Mouse (Mus musculus) inflammation-experienced regulatory T-cells, adult 6 months (primary cell): Measurements from ENCODE around the gene Gm10842. TPM values are rescaled to one million over a fixed set of nuclear protein-coding genes. Genes with fewer than 3 reads are reported as not detected.
A peak's percentile ranks its signal among the peaks of the same experiment; 100 is the strongest.

Experiments
- ATAC-seq: one replicate; pipeline ENCODE4 v1.8.0; 2017
- polyA plus RNA-seq, 3 experiments: library from polyadenylated mRNA; unstranded; fragments of 100-300 nt; shearing (Covaris generic); gene quantifications; one replicate each; pipeline ENCODE4 v1.2.1; 2017

Gm10842 gene
- polyA plus RNA-seq, 3 experiments from 2014 or later = not detected

DNA sequence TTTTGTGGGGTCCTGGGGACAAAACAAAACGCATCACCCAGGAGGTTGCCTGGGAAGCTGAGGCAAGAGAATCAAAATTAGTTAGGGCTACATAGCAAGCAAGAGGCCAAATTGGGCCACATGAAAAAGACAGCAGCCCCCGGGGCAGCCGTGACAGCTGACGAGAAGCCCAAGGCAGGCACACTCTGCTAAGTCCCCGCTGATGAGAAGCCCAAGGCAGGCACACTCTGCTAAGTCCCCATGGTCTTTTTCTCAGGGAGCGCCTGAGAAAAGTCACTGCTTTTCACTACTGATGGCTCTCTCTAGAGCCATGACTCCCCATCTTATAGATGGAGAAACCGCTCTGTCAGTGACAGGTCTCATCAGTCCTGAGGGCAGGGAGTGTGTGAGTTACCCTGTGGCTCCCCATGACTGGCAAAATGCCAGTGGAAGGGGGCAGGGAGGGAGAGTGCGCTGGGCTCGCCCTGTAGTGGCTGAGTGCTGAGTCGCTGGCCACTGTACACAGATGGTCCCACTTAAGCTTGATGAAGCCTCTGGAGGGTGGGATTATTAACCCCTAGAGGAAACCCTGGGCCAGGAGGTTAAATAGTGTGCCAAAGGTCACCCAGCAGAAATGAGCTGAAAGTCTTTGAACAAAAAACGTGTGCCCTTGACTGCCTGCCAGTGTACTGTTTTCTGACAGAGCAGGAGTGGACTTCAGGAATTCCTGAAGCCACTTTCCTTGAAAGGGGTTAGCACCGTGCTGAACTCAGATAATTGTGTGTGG lies 6.6 kb downstream of the Gm10842 start:
- no peak for ATAC-seq

DNA sequence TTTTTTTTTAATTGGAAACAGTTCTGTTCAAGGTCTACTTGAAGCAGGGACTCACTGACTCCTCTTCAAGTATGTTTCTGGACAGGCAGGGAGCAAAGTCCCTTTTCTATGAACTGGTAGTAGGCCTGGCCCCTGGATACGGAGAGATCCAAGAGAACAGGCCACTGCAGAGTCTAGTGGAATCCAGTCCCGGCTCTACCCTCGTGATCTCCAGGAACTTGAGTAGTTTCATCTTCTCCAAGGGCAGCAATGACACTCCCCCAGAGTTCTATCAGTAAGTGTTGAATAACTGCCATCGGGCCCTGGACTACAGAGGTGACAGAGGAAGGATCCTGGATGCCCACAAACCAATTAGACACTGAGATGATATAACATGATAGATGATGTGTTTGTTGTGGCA lies 9.2 kb downstream of the Gm10842 start:
- no peak for ATAC-seq

DNA sequence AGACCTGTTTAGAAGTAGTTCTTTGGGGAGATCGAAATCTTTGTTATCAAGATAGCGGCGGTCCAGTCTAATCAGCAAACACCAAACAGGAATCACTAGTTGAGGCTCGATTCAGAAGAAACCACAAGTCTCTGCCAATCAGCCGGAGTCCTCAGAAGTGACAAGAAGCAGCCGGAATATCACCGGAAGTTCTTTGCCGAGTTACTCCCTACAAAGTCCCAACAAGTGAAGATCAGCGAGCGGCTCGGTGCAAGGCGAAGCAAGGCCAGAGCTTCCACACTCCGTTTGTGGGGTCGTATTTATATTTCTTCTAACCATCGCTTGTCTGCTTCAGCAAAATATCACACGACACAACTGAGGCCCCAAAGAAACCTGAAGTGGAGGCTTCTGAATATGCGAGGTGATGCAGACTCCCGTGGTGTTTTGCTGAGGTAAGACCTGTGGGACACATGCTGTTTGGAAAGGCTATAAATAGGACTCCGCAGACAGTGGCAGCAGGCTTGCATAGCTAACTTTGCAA lies 10.1 kb downstream of the Gm10842 start:
- ATAC-seq = no peak

DNA sequence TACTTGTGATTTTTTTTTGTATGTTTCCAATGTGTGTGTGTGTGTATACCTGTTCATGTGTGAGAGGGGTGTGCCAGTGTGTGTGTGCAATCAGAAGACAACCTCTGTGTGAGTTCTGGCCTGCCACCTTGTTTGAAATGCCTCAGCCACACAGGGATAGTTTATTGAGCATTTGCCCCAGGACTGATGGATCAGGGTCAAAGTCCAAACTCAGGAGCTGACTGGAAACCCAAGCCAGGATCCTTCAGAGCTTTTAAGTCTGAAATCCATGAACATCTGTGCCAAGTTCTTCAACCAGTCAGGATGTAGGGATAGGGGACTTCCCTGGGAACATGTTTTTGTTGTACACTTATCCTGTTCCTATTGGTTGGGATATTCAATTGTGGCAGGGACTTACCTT lies 11.4 kb downstream of the Gm10842 start:
- ATAC-seq = no peak

DNA sequence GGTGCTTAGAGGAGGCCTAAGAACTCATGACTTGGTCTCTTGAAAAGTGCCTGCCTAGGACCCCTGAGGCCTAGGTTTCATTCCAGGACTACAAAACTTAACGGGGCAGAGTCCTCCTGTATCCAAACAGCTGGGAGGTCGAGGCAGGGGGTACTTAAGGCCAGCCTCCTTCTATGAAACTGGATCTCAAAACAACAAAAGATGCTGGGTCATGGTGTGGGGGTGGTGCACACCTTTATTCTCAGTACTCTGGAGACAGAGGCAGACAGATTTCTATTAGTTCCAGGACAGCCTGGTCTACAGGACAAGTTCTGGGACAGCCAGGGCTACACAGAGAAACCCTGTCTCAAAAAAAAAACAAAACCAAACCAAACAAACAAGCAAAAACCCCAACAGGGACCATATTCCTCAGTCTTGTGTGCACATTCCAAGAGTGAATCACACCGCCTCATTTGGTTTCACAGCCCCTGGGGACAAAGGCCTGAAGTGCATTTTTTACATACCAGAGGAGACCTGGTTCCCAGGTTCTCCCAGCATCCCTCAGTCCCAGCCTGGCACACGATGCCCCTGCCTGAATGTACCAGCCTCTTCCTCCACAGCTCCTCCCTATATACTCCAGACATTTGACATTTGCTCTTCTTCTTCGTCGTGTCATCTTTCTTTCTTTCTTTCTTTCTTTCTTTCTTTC lies 13.1 kb downstream of the Gm10842 start:
- ATAC-seq = no peak

DNA sequence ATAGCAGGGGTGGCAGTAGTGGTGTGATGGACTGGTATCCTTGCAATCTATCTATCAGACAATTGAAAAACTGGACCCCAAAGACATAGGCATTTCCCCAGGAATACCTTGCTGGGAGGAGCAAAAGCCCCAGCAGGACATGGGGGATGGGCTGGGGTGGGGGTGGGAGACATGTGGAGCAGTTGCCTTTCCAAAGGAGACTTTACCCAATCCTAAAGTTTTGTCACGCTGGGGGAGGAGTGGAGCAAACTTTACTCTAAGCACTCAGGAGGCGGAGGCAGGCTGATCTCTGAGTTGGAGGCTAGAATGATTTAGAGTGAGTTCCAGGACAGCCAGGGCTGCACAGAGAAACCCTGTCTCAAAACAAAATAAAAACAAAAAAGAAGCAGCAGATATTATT lies 14.7 kb downstream of the Gm10842 start:
- no peak for ATAC-seq

DNA sequence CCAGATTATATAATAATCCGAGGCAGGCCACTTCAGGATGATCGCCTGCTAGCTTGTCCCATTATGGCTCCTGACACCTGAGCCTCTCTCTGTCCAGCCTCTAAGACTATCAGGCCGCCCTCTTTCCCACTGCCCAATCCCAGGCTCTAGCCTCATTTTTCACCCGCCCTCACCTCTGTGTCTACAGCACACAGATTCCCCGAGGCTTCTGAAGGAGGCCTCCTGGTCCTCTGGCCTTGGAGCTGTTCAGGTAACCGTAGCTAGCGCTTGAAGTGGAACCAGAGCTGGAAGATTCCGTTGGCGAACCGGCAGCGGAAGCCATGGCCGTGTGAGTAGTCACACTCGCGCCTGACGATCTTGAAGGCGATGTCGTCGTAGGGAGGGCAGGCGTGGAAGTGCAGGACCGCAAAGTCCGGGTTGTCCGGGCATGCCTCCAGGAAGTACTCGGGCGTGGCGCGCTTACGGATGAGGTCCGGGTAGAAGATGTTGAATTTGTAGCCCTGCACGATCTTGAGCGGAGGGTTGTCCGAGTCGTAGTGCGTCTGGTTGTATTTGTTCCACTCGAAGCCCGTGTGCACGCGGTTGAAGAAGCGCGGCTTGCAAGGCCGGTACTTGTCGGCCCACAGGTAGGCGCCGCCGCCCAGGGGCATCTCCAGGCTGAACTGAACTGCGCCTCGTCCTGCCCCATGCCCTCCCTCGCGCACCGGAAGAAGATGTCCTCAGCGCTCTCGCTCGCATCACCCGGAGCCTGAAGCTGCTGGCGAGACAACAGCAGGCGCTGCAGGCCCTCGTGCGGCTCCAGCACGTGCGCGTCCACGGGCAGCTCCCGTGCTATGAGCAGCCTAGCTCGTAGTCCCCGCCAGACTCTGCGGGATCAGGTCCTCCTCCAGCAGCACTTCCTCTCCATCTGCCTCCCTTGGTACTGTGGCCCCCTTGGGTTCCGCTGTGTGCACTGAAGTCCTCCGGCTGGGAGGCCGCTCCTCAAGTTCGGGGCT lies 18.1 kb downstream of the Gm10842 start:
- ATAC-seq = no peak

DNA sequence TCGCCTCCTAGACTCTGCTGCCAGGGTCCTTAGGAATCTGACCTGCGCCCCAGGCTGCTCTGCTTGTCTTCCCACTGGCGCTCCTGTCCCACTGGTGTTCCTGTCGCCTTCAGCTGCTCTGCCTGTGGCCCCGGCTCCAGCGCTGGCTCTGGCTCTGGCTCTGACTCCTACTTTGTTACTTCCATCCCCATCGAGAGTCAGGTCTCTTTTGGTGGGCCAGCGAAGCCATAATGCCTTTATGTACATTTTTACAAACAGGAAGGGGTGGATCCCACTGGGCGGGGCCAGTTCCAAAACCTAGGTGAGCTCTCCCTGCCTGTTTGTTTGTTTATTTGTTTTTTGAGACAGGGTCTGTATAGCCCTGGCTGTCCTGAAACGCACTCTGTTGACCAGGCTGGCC lies 20.1 kb downstream of the Gm10842 start:
- no peak for ATAC-seq

DNA sequence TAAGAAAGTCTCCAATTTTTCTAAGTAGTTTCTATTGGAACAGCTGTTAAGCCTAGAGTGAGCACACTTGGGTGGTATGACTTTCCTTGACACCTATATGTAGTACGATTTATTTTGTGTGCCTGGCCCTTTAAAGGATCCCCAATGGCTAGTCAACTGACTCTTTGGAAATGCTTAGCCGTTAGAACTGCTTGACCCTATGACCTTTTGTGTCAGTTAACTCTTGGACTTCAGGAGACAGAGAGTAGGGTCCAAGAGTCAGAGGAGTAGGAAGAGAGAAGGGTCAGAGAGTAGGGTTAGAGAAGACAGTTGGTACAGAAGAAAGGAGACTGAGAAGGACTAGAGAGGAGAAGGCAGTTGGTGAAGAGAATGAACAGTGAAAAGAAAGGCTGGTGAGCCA lies 31.8 kb downstream of the Gm10842 start, which contains the start of gene Tlk2:
Gene Tlk2, plus strand, starts transcription at position 292 of the 400 bp plus-strand sequence.
- no peak for ATAC-seq

DNA sequence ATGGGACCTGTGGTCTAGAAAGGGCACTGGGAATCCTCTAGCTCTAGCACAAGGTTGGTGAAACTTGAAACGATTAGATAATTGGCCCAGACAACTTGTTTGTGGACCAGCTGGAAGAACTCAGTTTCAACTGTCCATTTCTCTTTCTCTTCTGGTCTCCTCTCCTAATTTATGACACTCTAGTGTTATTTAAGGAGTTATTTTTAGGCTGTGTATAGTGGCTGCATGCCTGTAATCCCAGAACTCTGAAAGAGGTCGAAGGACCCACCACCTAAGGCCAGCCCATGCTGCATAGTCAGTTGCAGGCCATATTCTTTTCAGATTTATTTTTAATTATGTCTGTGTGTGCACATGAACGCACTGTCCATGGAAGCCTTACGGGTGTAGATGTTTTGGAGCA lies 32.8 kb downstream of the Gm10842 start:
- no peak for ATAC-seq

DNA sequence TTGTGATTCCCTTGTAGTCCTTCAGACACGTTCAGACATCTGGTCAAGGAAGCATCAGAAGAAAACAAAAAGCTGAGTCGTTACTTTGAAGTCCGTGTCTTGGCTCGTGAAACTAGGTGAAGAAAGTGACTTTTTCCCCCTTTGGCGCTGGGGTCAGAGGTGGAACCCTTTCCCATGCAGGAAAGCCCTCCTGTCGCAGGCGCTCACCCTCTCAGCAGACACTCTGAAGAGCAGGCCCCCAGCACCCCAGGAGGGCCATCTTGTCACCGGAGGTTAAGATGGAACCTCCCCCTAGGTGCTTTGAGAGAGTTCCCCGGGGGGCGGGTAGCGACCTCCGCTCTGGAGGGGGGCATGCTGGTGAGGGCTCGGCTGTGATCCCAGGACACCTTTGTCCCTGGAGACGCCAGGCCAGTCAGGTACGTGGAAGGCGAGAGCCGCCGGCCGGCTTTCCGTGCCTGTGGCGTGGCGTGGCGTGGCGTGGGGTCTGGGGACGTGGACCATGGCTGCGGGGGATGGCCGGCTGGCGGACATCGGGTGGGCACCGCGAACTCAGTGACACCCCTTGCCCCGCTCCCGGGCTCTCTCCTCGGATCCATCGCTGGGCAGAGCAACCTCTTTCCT lies 33.9 kb downstream of the Gm10842 start:
- peak; percentile 28 for ATAC-seq

DNA sequence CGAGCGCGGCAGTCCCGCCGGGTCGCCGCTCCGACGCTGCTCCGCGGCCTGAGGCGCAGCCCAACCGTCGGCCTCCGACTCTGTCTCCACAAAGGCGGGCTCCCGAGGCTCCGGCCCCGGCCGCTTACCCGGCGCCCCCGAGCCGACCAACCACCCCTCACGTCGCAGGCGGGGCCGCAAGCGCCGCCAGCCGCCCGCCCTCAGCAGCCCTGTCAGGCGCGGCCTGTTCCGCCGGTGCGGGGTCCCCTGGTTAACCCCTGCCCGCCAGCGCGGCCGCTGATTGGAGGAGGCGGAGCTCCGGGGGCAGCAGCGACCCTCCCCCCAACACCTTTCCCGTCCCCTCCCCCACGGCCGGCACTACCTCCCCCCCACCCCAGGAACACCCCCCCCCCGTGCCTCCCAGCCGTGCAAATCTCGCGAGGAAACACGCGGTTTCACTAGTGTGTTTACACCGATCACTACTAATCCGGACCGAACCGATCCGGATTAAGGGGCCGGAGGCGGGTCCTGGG lies 34.5 kb downstream of the Gm10842 start:
- peak; percentile 81 for ATAC-seq

DNA sequence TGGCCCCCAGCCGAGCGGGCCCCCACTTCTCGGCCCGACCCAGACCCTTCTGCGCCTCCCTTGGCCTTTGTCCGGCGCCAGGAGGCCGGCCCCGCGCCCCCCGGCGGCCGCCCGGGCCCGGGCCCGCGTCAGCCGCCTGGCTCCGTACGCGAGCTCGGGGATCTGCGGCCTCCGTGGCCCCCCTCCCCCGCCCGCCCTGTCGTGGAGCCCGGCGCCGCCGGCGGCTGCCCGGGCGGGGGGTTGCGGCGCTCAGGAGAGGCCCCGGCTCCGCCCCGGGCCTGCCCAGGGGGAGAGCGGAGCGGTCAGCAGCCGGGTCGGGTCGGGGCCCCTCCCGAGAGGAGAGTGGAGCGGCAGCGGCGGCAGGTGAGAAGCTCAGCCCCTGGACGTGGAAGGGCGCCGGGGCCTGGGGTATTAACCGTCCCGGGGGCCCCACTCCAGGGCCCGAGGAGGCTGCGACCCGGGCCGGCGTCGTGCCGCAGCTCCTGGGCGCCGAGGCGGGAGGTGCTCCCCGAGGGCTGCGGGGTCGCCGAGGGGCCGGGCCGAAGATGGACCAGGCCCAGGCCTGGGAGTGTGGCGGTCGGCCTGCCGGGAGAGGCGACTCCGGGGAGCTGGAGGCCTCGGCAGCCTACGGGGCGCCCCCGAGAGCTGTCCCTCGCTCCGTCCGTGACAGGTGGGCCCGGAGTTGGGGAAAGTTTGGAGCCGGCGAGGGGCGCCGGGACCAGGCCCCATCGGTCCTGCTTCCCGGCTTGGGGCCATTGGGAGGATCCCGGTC lies 35.2 kb downstream of the Gm10842 start:
- peak; percentile 14 for ATAC-seq

DNA sequence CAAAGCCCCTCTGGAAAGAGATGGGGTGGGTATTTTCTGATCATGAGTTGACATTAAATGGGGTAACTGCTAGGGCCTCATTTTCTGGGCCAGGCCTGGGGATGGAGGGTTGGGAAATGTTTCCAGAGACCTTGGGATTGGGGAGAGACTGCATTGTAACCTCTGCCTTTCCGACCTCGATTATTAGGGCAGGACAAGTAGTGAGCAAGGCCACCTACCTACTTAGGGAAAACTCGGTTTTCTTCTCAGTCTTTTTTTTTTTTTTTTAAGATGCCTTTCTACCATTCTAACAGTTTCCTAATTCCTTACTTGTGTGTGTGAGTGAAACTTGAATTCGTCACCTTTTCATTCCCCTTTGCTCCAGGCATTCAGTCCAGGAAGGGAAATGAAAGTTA lies 35.8 kb downstream of the Gm10842 start:
- ATAC-seq = no peak

DNA sequence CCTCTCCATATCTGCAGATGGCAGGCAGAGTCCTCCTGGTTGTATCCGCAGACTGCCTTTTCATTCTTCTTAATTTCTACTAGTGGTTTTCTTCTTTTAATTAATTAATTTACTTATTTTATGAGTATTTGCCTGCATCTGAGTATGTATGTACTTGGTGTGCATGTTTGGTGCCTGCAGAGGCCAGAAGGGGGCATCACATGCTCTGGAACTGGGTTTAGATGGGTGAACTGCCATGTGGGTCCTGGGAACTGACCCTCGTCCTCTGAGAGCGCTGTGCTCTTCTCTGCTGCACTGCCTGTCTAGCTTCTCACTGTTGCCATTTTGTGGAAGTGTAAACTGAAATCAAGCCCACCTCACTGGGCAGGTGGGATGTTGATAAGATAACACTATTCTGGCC lies 38.0 kb downstream of the Gm10842 start:
- ATAC-seq = no peak

DNA sequence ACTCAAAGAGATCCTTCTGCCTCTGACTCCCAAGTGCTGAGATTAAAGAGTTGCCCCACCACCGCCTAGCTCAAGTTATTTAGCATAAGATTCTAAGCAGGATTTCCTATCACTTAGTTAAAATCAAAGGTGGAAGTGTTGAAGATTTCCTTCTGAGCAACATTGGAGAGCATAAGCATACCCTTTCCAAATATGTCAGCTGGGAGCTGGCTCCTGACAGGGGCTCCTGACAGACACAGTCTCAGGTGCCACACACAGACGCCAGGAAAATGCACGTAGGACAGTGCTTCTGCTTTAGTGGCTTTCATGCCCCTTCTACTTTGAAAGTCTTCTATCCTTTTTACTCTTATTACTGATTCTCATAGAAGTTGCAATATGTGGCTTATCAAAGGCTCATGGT lies 45.5 kb downstream of the Gm10842 start:
- ATAC-seq = no peak

Other genes with a start within 250 kb of the Gm10842 start
- gene Efcab3, start 83.3 kb upstream of the Gm10842 start, polyA plus RNA-seq = not detected
- gene Mettl2, start 20.5 kb upstream of the Gm10842 start, polyA plus RNA-seq = 10 to 100 TPM; 12.5 to 21.4 (median 20.0) TPM
- gene Tlk2, start 31.9 kb downstream of the Gm10842 start, polyA plus RNA-seq = 10 to 100 TPM; 18.1 to 28.7 (median 20.4) TPM
- not detected for gene Mrc2, start 145.8 kb downstream of the Gm10842 start, polyA plus RNA-seq